Mouse (Mus musculus) forebrain, embryonic 10.5 days (tissue): ENCODE data around the gene Neu1. TPM values are rescaled to one million over a fixed set of nuclear protein-coding genes. Genes with fewer than 3 reads are reported as not detected.
"Not testable (repeated sequence)": the region's sequence is repeated elsewhere in the genome, so short reads cannot be mapped to it uniquely, and the experiment has no call there.

Experiments
- DNase-seq: peaks from one replicate; pipeline ENCODE4 v3.0.0-alpha.2; 2017; ENCODE audit warnings: low spot score; ENCODE audit errors: extremely low spot score
- H3K27ac ChIP-seq: fragments of 300-500 bp; sonication (generic); 2 replicates; pipeline ENCODE4 v1.5.1; 2016; ENCODE audit warnings: mild to moderate bottlenecking
- H3K27me3 ChIP-seq: fragments of 300-500 bp; sonication (generic); 2 replicates; pipeline ENCODE4 v1.6.1; 2016; ENCODE audit warnings: mild to moderate bottlenecking; ENCODE audit not compliant: poor library complexity, severe bottlenecking
- H3K36me3 ChIP-seq: fragments of 300-500 bp; sonication (generic); replicated peaks from 2 replicates; pipeline ENCODE4 v1.6.1; 2016; ENCODE audit warnings: mild to moderate bottlenecking, moderate library complexity
- H3K4me1 ChIP-seq: fragments of 300-500 bp; sonication (generic); 2 replicates; pipeline ENCODE4 v1.6.1; 2016
- H3K4me3 ChIP-seq: fragments of 300-500 bp; sonication (generic); 2 replicates; pipeline ENCODE4 v1.5.1; 2016; ENCODE audit warnings: mild to moderate bottlenecking, moderate library complexity
- H3K9me3 ChIP-seq: fragments of 300-500 bp; sonication (generic); 2 replicates; pipeline ENCODE4 v1.6.1; 2016; ENCODE audit warnings: mild to moderate bottlenecking, moderate library complexity
- WGBS: fragments of 180-500 bp; shearing (Covaris S2); methylation state at CpG from one replicate; pipeline ENCODE4 v1.1.7; 2016; 5-methylcytosine and 5-hydroxymethylcytosine counted together
- polyA plus RNA-seq: library from polyadenylated mRNA; unstranded; fragments of >200 nt; fragmentation: Nextera tagmentation; extraction: Ambion mirVana; gene quantifications from 2 replicates; pipeline ENCODE4 v1.2.1, GENCODE M21; 2016

The Neu1 gene
- polyA plus RNA-seq, 1 experiment from 2014 or later = 18.8 TPM

DNA sequence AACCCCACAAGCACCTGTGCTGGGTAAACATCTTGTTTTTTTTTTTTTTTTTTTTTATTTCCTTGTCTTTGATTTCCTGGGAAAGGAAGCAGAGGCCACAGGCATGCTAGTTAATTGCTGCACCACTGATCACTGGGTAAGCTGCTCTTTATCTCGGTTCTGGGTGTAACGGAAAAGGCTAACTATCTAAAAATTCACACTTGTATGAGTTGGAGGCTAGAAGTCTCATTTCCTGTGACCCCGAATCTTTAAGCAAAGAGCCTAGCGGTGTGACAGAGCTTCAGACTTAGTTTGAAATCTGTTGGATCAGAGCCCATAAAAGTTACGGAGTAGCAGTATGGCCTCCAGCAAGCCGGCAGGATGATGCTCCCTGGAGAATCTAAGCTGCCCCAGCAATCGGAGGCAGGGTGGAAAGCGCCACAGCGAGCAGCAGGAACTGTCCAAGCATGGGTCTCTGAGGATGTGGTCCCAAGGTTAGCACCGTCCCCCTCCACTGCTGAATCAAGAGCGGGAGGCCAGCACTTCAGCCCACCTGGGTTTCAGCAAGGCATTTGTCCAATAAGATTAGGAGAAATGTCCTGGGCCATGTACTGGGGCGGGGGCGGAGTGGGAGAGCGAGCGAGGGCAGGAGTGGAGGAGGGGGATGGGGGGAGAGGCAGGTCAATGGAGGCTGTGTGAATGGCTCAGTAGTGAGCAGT, 10.4 kb downstream of the Neu1 start:
- Histone ChIP-seq H3K9me3 (no peaks in the 10 kb centered on the region; the same call in 1 of the 2 replicates), H3K27me3 (no peaks in the 10 kb centered on the region), H3K27ac (peak overlapping the region; percentile 84), H3K4me3 (peak overlapping the region; percentile 46), H3K36me3 (no peaks in the 10 kb centered on the region), H3K4me1 (peaks cover 15% of the 10 kb centered on the region)
- peak; percentile 70 for DNase-seq
- WGBS = 6% methylated on average over 15 of the region's 15 CpGs

DNA sequence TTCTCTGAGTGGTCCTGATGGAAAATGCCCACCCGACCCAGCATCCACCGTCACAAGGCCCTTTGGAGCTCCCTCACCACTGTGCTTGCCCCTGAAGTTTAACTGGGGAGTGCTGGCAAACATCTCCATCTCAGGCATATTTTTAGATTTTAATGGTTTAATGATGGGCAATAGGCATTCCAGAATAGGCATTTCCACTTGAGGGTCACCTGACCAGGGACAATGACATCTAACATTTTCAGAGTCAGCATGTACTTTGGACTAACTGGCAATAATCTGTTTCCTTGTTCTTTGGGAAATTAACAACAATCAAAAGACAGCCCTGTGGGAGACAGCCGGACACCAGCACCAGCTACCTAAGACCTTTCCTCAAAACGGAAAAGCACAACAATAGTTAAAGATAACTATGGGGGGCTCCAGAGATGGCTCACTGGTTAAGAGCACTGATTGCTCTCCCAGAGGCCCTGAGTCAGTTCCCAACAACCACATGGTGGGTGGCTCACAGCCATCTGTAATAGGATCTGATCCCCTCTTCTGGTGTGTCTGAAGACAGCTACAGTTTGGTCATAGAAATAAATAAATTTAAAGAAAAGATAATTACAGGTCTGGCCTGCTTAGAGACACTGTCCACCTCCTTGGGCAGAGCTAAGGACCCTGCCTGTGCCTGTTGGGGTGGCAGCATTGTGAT, 12.2 kb downstream of the Neu1 start:
- H3K36me3 ChIP-seq = no peaks in the 10 kb centered on the region
- WGBS = 87% methylated on average over 4 of the region's 4 CpGs
- no peak overlapping the region for H3K27ac ChIP-seq
- peaks cover 15% of the 10 kb centered on the region for H3K4me1 ChIP-seq
- H3K9me3 ChIP-seq = no peaks in the 10 kb centered on the region; the same call in 1 of the 2 replicates
- no peak overlapping the region for H3K4me3 ChIP-seq
- no peak for DNase-seq
- no peaks in the 10 kb centered on the region for H3K27me3 ChIP-seq

DNA sequence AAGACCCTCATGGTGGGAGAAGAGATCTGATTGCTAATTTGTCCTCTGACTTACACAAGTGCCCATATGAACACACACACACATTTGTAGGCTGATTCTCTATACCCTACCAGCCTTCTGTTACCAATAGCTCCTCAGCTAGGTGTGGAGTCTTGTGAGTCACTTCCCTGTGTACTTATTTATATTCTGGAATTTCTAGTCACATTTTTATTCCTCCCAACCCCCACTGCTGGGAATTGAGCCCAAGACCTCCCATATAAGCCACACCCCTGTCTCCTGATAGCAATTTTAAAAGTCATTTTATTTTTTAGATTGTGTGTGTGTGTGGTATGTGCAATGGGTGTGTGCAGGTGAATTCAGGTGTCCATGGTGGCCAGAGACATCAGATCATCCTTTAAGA, 13.3 kb downstream of the Neu1 start:
- Histone ChIP-seq H3K27ac (no peak overlapping the region), H3K4me3 (no peak overlapping the region), H3K27me3 (no peaks in the 10 kb centered on the region), H3K4me1 (peaks cover 15% of the 10 kb centered on the region), H3K9me3 (no peaks in the 10 kb centered on the region; the same call in 1 of the 2 replicates), H3K36me3 (peaks cover 1% of the 10 kb centered on the region)
- DNase-seq = no peak

DNA sequence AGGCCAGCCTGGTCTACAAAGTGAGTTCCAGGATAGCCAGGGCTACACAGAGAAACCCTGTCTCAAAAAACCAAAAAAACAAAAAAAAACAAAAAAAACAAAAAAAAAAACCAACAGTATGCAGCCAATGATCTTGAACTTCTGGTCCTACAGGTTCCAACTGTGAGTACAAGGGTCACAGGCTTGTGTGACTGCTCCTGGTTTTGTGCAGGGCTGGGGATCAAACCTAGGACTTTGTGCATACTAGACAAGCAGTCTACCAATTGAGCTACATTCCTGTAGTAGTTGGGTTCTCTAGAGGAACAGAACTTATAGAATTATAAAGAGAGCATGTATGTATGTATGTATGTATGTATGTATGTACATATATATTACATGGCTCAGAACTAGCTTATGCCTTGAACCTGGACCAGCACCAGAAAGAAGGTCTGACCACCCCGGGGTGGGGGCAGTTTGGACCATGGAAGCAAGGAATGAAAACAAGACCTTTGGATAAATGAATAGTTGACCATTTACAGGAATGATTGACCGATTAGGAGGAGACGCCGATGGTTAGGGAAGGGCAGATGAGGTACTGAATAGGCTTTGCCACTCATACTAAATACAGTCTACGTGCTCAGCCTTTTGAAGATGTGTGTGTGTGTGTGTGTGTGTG, 15.6 kb downstream of the Neu1 start:
- H3K9me3 ChIP-seq = no peaks in the 10 kb centered on the region; the same call in 1 of the 2 replicates
- 89% methylated on average over 5 of the region's 5 CpGs for WGBS
- no peaks in the 10 kb centered on the region for H3K27me3 ChIP-seq
- no peak overlapping the region for H3K27ac ChIP-seq
- H3K36me3 ChIP-seq = peaks cover 24% of the 10 kb centered on the region
- H3K4me3 ChIP-seq = no peak overlapping the region
- H3K4me1 ChIP-seq = peaks cover 16% of the 10 kb centered on the region
- no peak for DNase-seq

DNA sequence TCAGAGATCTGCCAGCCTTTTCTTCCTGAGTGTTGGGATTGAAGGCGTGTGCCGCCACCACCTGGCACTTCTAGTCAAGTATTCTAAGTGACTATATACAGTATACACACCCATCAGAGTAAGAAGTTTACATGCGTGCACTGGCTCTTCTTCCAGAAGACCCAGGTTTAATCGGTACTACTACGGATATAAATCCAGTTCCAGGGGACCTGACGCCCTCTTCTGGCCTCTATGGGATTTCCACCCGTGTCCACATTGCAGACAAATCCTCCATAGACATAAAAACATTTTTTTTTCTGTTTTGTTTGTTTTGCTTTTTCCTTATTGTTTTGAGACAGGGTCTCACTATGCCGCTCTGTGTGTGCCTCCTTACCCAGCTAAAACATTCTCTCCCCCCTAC, 16.6 kb downstream of the Neu1 start:
- Histone ChIP-seq H3K9me3 (no peaks in the 10 kb centered on the region; the same call in 1 of the 2 replicates), H3K4me1 (peaks cover 11% of the 10 kb centered on the region), H3K36me3 (peaks cover 27% of the 10 kb centered on the region), H3K4me3 (no peak overlapping the region), H3K27me3 (no peaks in the 10 kb centered on the region), H3K27ac (no peak overlapping the region)
- no peak for DNase-seq
- WGBS = 35% methylated on average over 8 of the region's 8 CpGs

DNA sequence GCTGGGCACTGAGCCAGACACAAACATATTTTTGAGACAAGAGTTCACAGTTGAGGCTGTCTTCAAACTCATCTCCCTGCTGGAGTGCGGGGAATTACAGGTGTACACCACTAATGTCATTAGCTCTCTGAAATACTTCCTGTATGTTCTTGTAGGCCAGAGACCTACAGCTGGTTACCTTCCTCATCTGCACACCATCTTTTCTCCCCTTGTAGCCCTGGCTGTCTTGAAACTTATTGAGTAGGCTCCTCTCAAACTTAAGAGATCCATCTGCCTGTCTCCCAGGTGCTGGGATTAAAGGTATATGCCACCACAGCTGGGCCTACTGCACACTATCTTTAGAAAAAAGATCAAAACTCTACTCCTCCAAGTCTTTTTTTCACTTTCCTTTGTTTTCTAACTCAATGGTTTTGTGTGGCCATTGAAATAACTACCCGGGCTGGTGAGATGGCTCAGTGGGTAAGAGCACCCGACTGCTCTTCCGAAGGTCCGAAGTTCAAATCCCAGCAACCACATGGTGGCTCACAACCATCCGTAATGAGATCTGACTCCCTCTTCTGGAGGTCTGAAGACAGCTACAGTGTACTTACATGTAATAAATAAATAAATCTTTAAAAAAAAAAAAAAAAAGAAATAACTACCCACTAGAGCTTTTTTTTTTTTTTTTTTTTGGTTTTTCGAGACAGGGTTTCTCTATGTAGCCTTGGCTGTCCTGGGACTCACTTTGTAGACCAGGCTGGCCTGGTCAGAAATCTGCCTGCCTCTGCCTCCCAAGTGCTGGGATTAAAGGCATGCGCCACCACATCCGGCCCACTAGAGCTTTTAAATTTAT, 17.9 kb downstream of the Neu1 start:
- H3K27ac ChIP-seq, H3K27me3 ChIP-seq, H3K9me3 ChIP-seq: not testable (repeated sequence)
- Histone ChIP-seq H3K4me1 (peaks cover 11% of the 10 kb centered on the region), H3K36me3 (peaks cover 27% of the 10 kb centered on the region), H3K4me3 (peak overlapping the region; percentile 98; the same call in 1 of the 2 replicates)
- WGBS = 68% methylated on average over 9 of the region's 9 CpGs
- DNase-seq = peak; percentile 29

DNA sequence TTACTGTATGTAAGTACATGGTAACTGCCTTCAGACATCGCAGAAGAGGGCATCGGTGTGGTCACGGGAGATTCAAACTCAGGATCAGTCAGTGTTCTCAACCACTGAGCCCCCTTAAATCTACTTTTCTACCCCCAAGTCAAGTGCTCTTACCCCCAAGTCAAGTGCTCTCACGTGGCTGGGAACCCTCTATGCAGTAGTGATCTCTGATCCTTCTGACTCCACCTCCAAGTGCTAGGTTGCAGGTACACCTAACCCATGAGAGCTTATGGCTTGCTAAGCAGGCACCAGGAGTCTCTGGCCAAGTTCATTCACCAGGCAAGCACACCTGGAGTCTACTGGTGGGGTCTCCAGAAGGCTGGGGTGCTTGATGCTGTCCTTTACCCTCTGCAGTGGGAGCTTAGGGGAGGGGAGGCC, 18.5 kb downstream of the Neu1 start:
- DNase-seq = peak; percentile 61
- Histone ChIP-seq H3K9me3 (no peaks in the 10 kb centered on the region; the same call in 1 of the 2 replicates), H3K36me3 (peaks cover 27% of the 10 kb centered on the region), H3K27ac (no peak overlapping the region), H3K4me1 (peaks cover 11% of the 10 kb centered on the region), H3K27me3 (0 out of 2 replicates have a peak, but pooled peaks cover 1% of the 10 kb centered on the region), H3K4me3 (peak overlapping the region; percentile 98)
- 40% methylated on average over 4 of the region's 4 CpGs for WGBS

DNA sequence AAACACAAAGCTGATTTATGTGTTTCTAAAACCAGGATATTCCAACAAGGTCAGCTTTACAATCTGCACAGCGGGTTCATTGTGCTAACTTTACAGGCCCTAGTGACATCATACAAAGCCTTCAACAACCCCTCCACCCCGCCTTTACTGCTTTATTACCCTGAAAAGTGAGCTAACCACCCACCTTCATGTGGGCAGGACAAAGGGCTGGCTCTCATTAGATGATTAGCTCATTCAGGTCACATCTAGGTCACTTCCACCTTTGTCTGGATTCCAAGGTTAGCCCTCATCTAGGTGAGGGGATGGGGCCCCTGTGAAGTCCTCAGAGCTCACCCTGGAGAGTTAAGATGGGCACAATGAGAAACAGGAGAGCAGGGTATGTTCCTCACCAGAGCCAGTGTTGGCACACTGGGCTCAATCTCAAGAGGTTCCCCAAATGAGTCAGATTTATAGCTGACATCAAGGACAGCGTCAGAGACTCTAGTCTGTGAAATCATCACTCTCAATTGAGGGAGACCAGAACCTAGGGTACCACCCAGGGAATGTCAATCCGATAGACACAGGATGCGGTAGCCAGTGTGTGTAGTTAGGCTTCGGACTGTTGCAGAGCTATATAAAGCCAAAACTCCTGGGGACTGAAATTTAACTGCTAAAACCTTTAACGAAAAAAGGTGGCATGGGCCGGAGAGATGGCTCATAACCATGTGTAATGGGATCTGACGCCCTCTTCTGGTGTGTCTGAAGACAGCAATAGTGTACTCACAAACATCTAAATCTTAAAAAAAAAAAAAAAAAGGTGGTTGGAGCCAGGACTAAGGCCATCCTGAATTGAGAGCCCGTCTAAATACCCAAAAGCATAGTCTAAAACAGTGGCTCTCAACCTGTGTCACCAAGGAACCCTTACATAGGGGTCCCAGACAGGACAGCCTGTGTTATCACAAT, 19.7 kb downstream of the Neu1 start:
- Histone ChIP-seq H3K4me3 (peak overlapping the region; percentile 98), H3K4me1 (peaks cover 11% of the 10 kb centered on the region), H3K36me3 (peaks cover 27% of the 10 kb centered on the region), H3K9me3 (no peaks in the 10 kb centered on the region), H3K27ac (peak overlapping the region; percentile 97), H3K27me3 (peaks cover 13% of the 10 kb centered on the region)
- peak; percentile 24 for DNase-seq
- WGBS = 34% methylated on average over 10 of the region's 10 CpGs

DNA sequence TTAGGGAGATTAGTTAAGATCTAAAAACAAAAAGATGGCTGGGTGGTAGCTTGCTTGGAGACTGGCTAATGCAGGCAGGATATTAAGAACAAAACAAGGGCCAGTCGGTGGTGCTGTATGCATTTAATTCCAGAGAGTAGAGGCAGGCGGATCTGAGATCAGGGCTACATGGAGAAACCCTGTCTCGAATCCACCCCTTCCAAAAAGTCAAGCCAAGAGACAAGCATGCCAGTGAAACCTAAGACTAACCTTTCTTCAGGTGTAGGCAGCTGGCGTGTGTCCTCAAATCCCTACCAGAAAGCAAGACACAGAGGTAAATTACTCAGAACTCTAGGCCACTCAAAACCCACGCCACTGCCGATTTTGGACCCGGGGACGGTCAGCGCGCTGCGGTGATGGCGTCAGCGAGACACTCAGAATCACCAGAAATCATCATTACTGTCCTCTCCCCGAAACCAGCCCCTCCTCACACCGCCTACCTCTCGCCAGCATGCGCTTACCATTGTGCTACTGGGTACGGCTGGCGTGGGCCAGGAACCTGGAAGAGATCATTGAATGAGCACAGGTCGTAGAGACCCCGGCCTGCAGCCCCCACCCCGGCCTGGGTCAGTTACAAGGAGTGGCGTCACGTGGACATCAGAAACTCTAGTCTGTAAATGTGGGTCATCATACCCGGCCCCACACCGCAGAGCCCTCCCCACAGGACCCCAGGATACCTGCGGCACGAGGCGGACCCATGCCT, 20.8 kb downstream of the Neu1 start:
- under 1% methylated on average over 29 of the region's 29 CpGs for WGBS
- peaks cover 23% of the 10 kb centered on the region for H3K27me3 ChIP-seq
- peak overlapping the region; percentile 98 for H3K4me3 ChIP-seq
- H3K27ac ChIP-seq = peak overlapping the region; percentile 97
- H3K9me3 ChIP-seq = no peaks in the 10 kb centered on the region
- peaks cover 27% of the 10 kb centered on the region for H3K36me3 ChIP-seq
- DNase-seq = peak; percentile 23
- peaks cover 11% of the 10 kb centered on the region for H3K4me1 ChIP-seq

DNA sequence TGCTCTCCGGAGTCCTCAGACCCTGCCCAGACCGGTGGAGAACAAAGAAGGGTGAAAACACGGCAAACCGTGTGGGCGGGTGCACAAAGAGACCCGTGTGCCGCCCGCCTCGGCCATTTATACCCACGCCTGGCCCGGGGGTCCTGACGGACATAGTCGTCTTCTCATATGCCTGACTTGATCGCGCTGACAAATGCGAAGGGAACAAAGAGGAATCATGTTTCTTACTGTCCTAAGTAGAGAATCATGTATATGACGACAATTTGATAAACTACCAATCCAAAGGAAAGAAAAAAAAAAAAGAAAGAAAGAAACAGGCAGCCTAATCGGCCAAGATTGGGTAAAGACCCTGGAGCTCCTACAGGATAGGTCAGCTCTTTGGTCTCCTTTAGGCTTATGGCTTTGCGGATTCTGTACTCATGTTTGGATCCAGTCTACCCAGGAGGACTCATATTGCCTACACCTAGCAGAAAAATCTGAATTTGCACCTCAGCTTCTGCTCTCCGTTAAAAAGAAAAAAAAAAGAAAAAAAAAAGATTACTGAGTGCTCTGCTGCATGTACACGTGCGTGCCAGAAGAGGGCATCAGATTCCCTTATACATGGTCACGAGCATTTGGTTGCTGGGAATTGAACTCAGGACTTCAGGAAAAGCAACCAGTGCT, 21.5 kb downstream of the Neu1 start:
- under 1% methylated on average over 23 of the region's 23 CpGs for WGBS
- peaks cover 30% of the 10 kb centered on the region for H3K27me3 ChIP-seq
- H3K36me3 ChIP-seq = peaks cover 27% of the 10 kb centered on the region
- peak overlapping the region; percentile 98 for H3K4me3 ChIP-seq
- H3K27ac ChIP-seq = peak overlapping the region; percentile 97
- H3K4me1 ChIP-seq = peaks cover 11% of the 10 kb centered on the region
- peak; percentile 88 for DNase-seq
- no peaks in the 10 kb centered on the region for H3K9me3 ChIP-seq
